Mouse (Mus musculus) gastrocnemius, adult 8-10 months (tissue): ENCODE measurements around the gene Prkab1. TPM values are rescaled to one million over a fixed set of nuclear protein-coding genes. Genes with fewer than 3 reads are reported as not detected.

Experiments used
- DNase-seq, 2 experiments: peaks; one replicate each; pipeline ENCODE4 v3.0.0; 2022; ENCODE audit warnings: low spot score in 2 of 2
- total RNA-seq, 4 experiments: library from RNA; stranded (reverse); gene quantifications; 2 replicates each; pipeline ENCODE4 v1.2.4; 2022

Prkab1 gene
- total RNA-seq, result 10 to 100 TPM in 3 of 4 experiments, 1 to 10 TPM in 1; 9.8 to 11.3 (median 10.7) TPM

DNA sequence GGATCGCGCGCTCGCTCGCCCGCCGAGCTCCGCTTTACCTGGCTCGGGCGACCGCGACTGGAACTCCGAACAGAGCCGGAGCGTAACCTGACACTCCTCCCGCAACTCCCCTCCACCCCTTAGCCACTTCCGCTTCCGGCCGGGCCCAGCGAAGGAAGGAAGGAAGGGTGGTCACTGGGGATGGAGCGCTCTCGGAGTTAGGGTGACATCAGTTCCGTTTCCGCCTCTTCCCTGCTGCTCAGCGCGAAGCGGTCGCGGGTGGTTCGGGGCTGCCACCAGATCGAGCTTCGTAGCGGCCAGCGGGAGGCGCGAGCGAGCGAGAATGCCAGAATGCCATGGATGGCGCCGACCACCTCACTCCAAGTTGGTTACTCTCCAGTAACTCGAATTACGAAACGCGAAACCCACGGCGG is at the start of gene Prkab1:
Gene Prkab1, minus strand, starts transcription at position 182 of the 413 bp plus-strand sequence.
- peak; percentile 83 to 91 for DNase-seq

DNA sequence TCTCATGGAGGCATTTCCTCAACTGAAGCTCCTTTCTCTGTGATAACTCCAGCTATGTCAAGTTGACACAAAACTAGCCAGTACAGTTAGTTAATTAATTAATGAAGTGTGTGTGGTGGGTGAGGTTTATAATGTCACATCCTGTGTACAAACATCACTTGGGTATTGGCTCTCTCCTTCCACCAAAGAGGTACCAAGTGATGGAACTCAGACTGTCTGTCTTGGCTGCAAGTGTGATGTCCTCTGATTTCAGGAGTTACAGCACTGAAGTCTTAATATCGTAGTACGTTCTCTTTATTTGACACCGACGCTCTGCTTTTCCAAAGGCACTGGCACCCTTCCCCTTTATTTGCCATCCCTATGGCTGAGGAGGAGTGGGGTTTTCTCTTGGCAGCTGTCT is 45.3 kb upstream of the Prkab1 start:
- DNase-seq, result no peak

GRCm38 (mm10) chr5:116052826-116053225 is 28.5 kb upstream of the Prkab1 start:
- DNase-seq, result no peak

DNA sequence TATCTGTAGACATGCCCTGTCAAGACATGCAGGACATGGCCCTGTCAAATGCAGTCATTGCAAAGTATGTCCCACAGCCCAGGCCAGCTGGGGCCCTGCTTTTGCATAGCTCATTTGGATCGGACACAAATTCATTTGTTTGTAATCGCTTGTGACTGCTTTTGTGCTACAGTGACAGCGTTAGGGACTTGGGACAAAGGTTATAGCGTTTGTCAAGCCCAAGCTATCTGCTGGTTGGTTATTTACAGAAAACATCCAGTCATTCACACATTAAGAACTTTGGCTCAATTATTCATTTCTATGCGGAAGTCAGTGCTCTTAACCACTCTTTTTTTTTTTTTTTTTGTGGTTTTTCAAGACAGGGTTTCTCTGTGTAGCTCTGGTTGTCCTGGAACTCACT is 27.9 kb upstream of the Prkab1 start:
- DNase-seq, result no peak

DNA sequence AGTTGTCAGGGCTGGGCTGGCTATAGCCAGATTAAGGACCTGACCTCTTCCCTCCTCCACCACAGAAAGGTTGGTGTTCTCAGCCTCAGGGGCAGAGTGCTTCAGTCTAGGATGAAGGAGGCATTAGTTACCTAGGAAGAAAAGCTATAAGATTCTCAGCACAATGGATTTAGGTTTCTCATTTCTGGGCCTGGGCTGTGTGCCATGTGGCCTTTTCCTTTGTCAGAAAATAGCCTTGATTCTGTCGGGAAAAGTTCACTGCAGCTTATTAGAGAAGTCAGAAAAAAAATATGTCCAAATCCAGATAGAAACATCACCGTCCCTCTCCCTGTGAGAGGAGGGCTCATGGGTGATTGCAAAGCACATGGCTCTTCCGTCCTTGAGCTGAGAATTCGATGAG is 25.5 kb upstream of the Prkab1 start:
- DNase-seq, result no peak

DNA sequence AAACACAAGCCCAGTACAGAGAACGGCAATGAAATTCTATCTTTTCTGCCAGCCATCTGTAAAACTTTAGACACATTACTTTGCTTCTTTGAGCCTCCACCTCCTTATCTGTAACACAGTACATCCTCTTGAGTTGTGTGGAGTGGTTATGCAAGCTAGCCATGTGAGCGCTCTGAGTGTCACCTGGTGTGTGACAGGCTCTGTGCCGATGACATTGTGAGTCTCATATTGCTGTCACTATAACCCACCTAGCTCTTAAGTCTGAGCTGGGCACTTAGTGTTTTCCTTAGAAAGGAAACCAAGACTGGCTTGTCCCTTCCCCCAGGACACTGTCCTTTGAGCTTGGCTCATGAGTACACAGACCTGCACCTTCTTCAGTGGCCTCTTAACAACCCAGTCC is 24.0 kb upstream of the Prkab1 start:
- DNase-seq, result no peak

DNA sequence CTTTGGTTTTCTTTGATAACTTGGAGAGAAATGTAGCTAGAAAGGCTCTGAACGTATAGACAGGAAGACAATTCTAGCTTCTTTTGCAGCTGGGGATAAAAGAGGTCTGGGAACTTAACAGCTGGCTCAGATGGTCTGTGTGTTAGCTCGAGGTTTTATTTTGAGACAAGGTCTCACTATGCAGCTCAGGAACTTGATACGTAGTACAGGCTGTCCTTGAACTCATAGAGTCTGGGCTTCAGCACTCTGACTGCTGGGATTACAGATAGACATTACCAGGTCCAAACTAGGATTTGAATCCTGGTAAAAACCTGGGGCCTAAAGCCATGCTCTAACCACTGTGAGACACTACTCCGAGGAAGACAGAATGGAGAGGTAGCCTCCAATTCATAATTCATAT is 21.9 kb upstream of the Prkab1 start:
- DNase-seq, result no peak

- DNase-seq, result peak in 1 of 2 experiments; percentile 42
These were observed 21.3 kb upstream of the Prkab1 start for GRCm38 (mm10) chr5:116045581-116045980.

GRCm38 (mm10) chr5:116042241-116042640 is 17.9 kb upstream of the Prkab1 start:
- no peak for DNase-seq

GRCm38 (mm10) chr5:116039706-116040105 is 15.4 kb upstream of the Prkab1 start:
- no peak for DNase-seq

DNA sequence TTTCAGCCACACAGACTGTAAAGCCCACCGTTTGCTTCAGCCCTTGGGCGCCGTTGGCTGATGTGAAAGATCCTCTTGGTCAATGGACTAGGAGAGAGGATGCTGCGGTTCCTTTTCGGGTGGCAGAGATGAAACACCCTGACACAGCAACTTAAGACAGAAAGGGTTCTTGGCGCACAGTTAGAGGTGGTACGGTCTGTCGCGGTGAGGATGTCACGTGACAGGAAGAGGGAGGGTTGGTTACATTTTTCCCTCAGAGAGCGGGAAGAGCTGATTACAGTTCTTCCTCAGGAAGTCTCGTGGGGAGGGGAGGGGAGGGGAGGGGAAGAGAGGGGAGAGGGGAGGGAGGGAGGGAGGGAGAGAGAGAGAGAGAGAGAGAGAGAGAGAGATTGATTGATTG is 13.4 kb upstream of the Prkab1 start:
- no peak for DNase-seq

GRCm38 (mm10) chr5:116036465-116036864 is 12.2 kb upstream of the Prkab1 start:
- peak; percentile 65 to 83 for DNase-seq

- DNase-seq, result no peak
These were observed 6.9 kb upstream of the Prkab1 start for GRCm38 (mm10) chr5:116031190-116031577.

DNA sequence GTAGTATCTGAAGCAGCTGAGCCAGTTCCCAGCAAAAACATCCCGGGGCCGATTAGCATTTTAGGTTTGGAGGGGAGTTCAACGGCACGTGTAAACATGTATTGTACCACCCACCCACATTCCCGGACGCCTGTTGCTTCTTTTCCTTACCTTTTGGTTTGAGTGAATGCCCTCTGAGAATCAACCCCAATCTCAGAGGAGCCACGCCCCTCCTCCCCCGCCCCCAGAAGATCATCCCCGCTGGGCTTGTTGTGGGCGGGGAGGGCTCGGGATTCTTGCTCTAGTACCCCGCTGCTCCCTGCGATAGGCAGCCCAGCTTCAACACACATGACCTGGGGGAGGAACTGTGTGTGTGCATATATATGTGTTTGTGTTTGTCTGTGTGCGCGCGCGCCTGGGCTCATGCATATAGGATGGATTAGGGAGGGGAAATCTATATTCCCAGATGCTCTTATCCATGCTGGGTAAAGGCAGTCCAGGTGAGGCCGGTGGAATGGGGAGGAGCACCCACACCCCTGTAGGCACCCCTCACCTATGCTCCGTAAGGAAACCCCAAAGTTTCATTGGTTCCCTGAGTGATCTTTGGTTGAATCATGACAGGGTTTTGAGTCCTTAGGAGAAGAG is 6.4 kb upstream of the Prkab1 start:
- DNase-seq, result no peak

DNA sequence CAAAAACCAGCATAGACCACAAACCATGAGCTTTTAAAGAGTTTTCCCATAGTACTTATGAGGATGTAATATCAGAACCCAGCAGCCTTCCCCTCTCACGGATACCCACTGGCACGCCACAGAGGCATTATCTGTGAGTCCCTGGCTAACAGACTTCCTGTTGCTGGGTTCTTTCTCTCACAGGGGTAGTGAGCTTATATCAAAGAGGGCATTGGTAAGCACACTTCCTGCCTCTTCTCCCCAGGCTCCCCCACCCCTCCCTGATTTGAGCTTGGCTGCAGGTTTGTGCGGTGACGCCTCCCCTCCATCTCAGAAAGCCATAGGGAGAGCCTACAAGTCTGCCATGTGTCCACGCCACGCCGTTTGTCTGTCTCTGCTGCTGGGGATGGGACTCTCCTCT is 4.8 kb upstream of the Prkab1 start:
- no peak for DNase-seq

- DNase-seq, result no peak
These were observed 2.3 kb upstream of the Prkab1 start for GRCm38 (mm10) chr5:116026561-116026960.

DNA sequence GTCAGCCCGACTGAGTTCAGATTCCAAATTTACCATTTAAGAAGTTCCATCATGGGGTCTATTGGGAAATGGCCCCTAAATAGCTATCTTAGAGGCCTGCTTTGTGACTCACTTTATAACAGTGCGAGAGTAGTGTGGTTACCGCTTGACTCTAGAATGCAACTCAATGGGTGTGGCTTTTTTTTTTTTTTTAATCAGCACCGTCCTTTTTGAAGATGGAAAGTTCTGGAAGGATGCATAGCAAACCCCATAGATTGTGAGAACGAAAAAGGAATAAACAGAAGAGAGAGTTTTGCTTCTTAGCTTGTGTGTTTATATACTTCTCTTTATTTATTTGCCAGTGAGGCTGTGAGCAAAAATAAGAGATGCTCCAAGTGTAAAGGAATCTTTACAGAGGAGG is 1.8 kb upstream of the Prkab1 start:
- DNase-seq, result no peak

- no peak for DNase-seq
These were observed 455 bp downstream of the Prkab1 start for GRCm38 (mm10) chr5:116023821-116024284.

GRCm38 (mm10) chr5:116023251-116023661 is 1.1 kb downstream of the Prkab1 start:
- no peak for DNase-seq

GRCm38 (mm10) chr5:116022658-116023200 is 1.6 kb downstream of the Prkab1 start:
- DNase-seq, result no peak

GRCm38 (mm10) chr5:116022131-116022530 is 2.2 kb downstream of the Prkab1 start:
- DNase-seq, result no peak

DNA sequence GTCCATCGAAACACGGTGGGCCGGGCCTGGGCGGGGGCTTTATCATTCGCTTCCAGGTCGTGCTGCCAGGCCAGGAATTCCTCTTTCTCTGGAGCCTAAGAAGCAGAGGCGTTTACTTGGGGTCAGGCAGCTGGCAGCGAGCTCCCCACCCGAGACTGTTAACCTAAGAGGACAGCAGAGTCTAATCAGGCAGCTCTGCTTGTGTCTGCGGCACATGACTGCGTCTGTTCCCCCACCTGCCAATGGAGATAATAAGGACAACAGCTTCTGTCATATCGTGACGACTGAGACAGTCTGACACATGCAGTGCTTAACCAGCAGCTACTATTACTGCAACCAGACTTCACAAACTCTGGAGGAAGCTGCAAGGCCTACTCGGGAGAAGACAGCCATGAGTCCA is 2.8 kb downstream of the Prkab1 start:
- DNase-seq, result no peak

DNA sequence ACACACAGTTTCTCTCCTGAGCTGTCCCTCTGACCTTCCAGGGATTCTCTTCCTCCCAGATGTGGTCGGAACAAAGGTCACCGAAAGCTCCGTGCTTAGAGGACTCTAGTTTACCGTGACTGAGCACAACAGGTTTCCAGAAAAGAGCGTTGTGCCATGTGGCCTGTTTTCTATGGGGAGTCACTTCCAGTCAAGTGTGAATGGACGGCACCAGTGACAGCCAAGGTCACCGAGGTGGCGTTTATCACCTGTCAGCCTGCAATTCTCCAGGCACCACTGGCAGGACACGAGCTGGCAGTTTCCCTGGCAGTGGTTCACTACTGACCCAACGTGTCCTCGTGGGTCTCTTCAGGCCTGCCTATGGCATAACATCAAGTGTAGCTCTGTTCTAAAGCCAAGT is 4.9 kb downstream of the Prkab1 start:
- DNase-seq, result no peak
